Mouse (Mus musculus): ENCODE data around the gene Ptch1.

GRCm38 (mm10) chr13:63499489-63499888 lies 73.9 kb downstream of the Ptch1 start:
- TF ChIP-seq CTCF (IDR thresholded peaks at IDR 0.05; ENCODE audit: low read depth) = no peak
- TF ChIP-seq EP300 (IDR thresholded peaks at IDR 0.05; ENCODE audit: low read depth) = no peak
